Mouse (Mus musculus): ENCODE data around the gene Amigo3.

- TF ChIP-seq CTCF (IDR thresholded peaks at IDR 0.05) (no peak), EP300 (IDR thresholded peaks at IDR 0.05) (no peak)
Measured at GRCm38 (mm10) chr9:108085261-108085660, 32.3 kb downstream of the Amigo3 start.

Measured in lung, postnatal 0 days (tissue).